Mouse (Mus musculus): ENCODE measurements at regions not wholly inside any gene's neighbourhood (a gene's known extent, or its start where the extent isn't known, plus 50 kb on each side); places are given as distances from the start of the nearest gene placed in this dataset.

GRCm38 (mm10) chr15:59908300-59908699 lies 108.1 kb downstream of the 4933412E24Rik start:
- TF ChIP-seq CTCF (IDR thresholded peaks at IDR 0.05): no peak
- Histone ChIP-seq H3K4me3 (ENCODE audit: low read depth, low read length) (no peak overlapping the region), H3K4me1 (ENCODE audit: insufficient read depth, low read length) (no peaks in the 10 kb centered on the region), H3K9ac (replicated peaks; ENCODE audit: low read length, poor library complexity, severe bottlenecking) (no peak overlapping the region), H3K27ac (ENCODE audit: low read depth, low read length) (no peak overlapping the region), H3K36me3 (ENCODE audit: insufficient read depth, low read length) (no peaks in the 10 kb centered on the region), H3K27me3 (ENCODE audit: insufficient read depth, low read length) (no peaks in the 10 kb centered on the region), H3K9me3 (ENCODE audit: low read length) (no peaks in the 10 kb centered on the region), H3K4me2 (ENCODE audit: low read depth, low read length, poor library complexity, severe bottlenecking) (no peak overlapping the region)
- DNase-seq (ENCODE audit: low spot score) (no peak), ATAC-seq (ENCODE audit: low FRiP score) (no peak)
- WGBS: 70% methylated on average over 2 of the region's 2 CpGs

- peak; percentile 44; the same call in 1 of the 2 replicates for ATAC-seq (ENCODE audit: low FRiP score)
- no peaks in the 10 kb centered on the region for H3K27me3 ChIP-seq (ENCODE audit: insufficient read depth, low read length)
- no peak overlapping the region for H3K27ac ChIP-seq (ENCODE audit: low read depth, low read length)
- no peak overlapping the region for H3K4me3 ChIP-seq (ENCODE audit: low read depth, low read length)
- no peaks in the 10 kb centered on the region for H3K4me1 ChIP-seq (ENCODE audit: insufficient read depth, low read length)
- peak; percentile 70 for DNase-seq (ENCODE audit: low spot score)
- no peak overlapping the region for H3K9ac ChIP-seq (replicated peaks; ENCODE audit: low read length, poor library complexity, severe bottlenecking)
- no peaks in the 10 kb centered on the region for H3K36me3 ChIP-seq (ENCODE audit: insufficient read depth, low read length)
- no peak overlapping the region for H3K4me2 ChIP-seq (ENCODE audit: low read depth, low read length, poor library complexity, severe bottlenecking)
- no peaks in the 10 kb centered on the region for H3K9me3 ChIP-seq (ENCODE audit: low read length)
- TF ChIP-seq CTCF (IDR thresholded peaks at IDR 0.05): peak; percentile 82
- WGBS: 78% methylated on average over 9 of the region's 9 CpGs
Measured at GRCm38 (mm10) chr15:59905832-59906797, 110.3 kb downstream of the 4933412E24Rik start.

GRCm38 (mm10) chr15:59904741-59905140 lies 111.7 kb downstream of the 4933412E24Rik start:
- Histone ChIP-seq H3K36me3 (ENCODE audit: insufficient read depth, low read length) (no peaks in the 10 kb centered on the region), H3K9ac (replicated peaks; ENCODE audit: low read length, poor library complexity, severe bottlenecking) (no peak overlapping the region), H3K4me3 (ENCODE audit: low read depth, low read length) (no peak overlapping the region), H3K4me2 (ENCODE audit: low read depth, low read length, poor library complexity, severe bottlenecking) (no peak overlapping the region), H3K4me1 (ENCODE audit: insufficient read depth, low read length) (no peaks in the 10 kb centered on the region), H3K9me3 (ENCODE audit: low read length) (no peaks in the 10 kb centered on the region), H3K27me3 (ENCODE audit: insufficient read depth, low read length) (no peaks in the 10 kb centered on the region), H3K27ac (ENCODE audit: low read depth, low read length) (no peak overlapping the region)
- 75% methylated on average over 5 of the region's 5 CpGs for WGBS
- TF ChIP-seq CTCF (IDR thresholded peaks at IDR 0.05): no peak
- DNase-seq (ENCODE audit: low spot score) (no peak), ATAC-seq (ENCODE audit: low FRiP score) (no peak)

- ATAC-seq (ENCODE audit: low FRiP score) (no peak), DNase-seq (ENCODE audit: low spot score) (no peak)
- no peaks in the 10 kb centered on the region for H3K27me3 ChIP-seq (ENCODE audit: insufficient read depth, low read length)
- no peaks in the 10 kb centered on the region for H3K4me1 ChIP-seq (ENCODE audit: insufficient read depth, low read length)
- H3K36me3 ChIP-seq (ENCODE audit: insufficient read depth, low read length): no peaks in the 10 kb centered on the region
- WGBS: 88% methylated on average over 2 of the region's 2 CpGs
- no peaks in the 10 kb centered on the region for H3K9me3 ChIP-seq (ENCODE audit: low read length)
- no peak overlapping the region for H3K4me2 ChIP-seq (ENCODE audit: low read depth, low read length, poor library complexity, severe bottlenecking)
- no peak for TF ChIP-seq CTCF (IDR thresholded peaks at IDR 0.05)
- no peak overlapping the region for H3K27ac ChIP-seq (ENCODE audit: low read depth, low read length)
- H3K9ac ChIP-seq (replicated peaks; ENCODE audit: low read length, poor library complexity, severe bottlenecking): no peak overlapping the region
- H3K4me3 ChIP-seq (ENCODE audit: low read depth, low read length): no peak overlapping the region
Measured at GRCm38 (mm10) chr15:59888996-59889395, 127.4 kb downstream of the 4933412E24Rik start.

DNA sequence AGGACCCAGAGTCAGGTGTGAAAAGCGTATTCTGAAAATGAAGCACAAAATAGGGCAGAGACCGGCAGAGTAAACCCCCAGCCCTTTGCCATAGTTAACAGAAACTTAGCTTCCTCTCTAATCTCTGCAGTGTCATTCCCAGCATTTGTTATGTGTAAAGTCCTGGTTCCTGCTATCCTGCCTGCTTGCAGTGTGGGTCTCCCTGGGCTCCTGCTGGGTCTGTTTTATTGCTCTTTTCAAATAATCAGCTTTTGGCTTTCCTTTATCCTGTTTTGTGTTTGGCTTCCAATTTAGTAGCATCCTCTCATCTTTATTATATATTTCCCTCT lies 128.3 kb downstream of the 4933412E24Rik start:
- no peaks in the 10 kb centered on the region for H3K4me1 ChIP-seq (ENCODE audit: insufficient read depth, low read length)
- H3K27ac ChIP-seq (ENCODE audit: low read depth, low read length): no peak overlapping the region
- H3K27me3 ChIP-seq (ENCODE audit: insufficient read depth, low read length): no peaks in the 10 kb centered on the region
- ATAC-seq (ENCODE audit: low FRiP score) (no peak), DNase-seq (ENCODE audit: low spot score) (no peak)
- no peak for TF ChIP-seq CTCF (IDR thresholded peaks at IDR 0.05)
- H3K9me3 ChIP-seq (ENCODE audit: low read length): no peaks in the 10 kb centered on the region
- no peak overlapping the region for H3K4me2 ChIP-seq (ENCODE audit: low read depth, low read length, poor library complexity, severe bottlenecking)
- WGBS: 22% methylated on average over 2 of the region's 2 CpGs
- no peak overlapping the region for H3K4me3 ChIP-seq (ENCODE audit: low read depth, low read length)
- H3K9ac ChIP-seq (replicated peaks; ENCODE audit: low read length, poor library complexity, severe bottlenecking): no peak overlapping the region
- no peaks in the 10 kb centered on the region for H3K36me3 ChIP-seq (ENCODE audit: insufficient read depth, low read length)

DNA sequence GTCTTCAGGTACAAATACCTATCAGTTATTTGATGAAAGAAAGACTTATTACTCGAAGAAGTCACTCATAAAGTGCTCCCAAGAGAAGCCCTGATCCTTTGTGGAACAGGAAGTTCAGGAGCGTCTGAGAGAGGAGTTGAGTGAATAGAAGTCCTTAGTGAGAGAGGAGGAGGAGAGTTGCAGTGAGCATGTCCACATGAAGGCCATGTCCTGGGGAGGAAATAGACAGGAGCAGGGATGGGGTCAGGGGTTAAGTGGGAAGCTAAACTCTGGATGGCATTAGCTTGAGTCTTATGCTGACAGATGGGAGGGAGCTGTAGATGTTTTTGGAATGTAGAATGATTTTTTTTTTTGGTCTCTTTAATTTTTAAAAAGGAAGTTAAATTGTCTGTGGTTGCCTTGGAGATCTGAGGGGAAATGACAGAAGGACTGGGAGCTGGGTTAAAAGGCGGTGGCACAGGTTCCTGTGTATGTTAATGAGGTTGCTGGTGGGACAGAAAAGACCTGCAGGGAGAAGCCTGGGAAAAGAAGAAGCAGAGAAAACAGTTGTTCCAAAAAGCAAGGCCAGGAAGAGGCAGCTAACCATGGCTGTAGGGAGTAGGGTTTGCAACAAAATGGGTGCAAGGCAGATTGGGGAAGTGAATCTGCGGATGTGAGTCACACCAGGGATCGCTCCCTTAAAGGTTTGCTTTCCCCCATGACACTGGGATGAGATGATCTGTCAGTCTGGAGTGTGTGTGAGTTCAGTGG lies 128.9 kb downstream of the 4933412E24Rik start:
- H3K4me1 ChIP-seq (ENCODE audit: insufficient read depth, low read length): no peaks in the 10 kb centered on the region
- no peak overlapping the region for H3K9ac ChIP-seq (replicated peaks; ENCODE audit: low read length, poor library complexity, severe bottlenecking)
- DNase-seq (ENCODE audit: low spot score) (no peak), ATAC-seq (ENCODE audit: low FRiP score) (no peak)
- H3K27me3 ChIP-seq (ENCODE audit: insufficient read depth, low read length): no peaks in the 10 kb centered on the region
- no peaks in the 10 kb centered on the region for H3K36me3 ChIP-seq (ENCODE audit: insufficient read depth, low read length)
- no peak overlapping the region for H3K4me2 ChIP-seq (ENCODE audit: low read depth, low read length, poor library complexity, severe bottlenecking)
- WGBS: 47% methylated on average over 5 of the region's 5 CpGs
- no peak for TF ChIP-seq CTCF (IDR thresholded peaks at IDR 0.05)
- H3K4me3 ChIP-seq (ENCODE audit: low read depth, low read length): no peak overlapping the region
- H3K9me3 ChIP-seq (ENCODE audit: low read length): no peaks in the 10 kb centered on the region
- H3K27ac ChIP-seq (ENCODE audit: low read depth, low read length): no peak overlapping the region
